Mouse (Mus musculus) urinary bladder, adult 2 months (tissue): ENCODE data around the gene Cpm. TPM values are rescaled to one million over a fixed set of nuclear protein-coding genes. Genes with fewer than 3 reads are reported as not detected.

Source experiments
- DNase-seq: peaks from one replicate; pipeline ENCODE4 v3.0.0; 2022; ENCODE audit warnings: low spot score
- polyA plus RNA-seq: library from polyadenylated mRNA; depleted of rRNA; stranded (reverse); fragments of >200 nt; gene quantifications from 2 replicates; pipeline ENCODE4 v1.2.3, GENCODE M21; 2012

Cpm gene
- polyA plus RNA-seq, 1 experiment = 4.1 TPM

DNA sequence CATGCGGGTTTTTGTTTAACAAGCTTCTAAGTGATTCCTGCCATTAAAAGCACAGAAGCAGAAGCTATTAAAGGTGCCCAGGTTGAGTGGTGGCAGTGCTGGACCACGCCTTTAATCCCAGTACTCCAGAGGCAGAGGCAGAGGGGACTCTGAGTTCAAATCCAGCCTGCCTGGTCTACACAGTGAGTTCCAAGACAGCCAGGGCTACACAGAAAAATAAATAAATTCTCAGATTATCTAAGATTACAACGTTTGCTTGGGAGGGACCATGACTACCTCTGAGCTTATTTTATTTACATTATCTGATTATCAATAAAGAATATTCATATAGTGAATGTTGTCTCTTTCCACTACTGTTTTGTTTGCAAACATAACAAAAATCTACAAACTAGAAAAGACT lies 57.7 kb downstream of the Cpm start:
- DNase-seq = no peak

DNA sequence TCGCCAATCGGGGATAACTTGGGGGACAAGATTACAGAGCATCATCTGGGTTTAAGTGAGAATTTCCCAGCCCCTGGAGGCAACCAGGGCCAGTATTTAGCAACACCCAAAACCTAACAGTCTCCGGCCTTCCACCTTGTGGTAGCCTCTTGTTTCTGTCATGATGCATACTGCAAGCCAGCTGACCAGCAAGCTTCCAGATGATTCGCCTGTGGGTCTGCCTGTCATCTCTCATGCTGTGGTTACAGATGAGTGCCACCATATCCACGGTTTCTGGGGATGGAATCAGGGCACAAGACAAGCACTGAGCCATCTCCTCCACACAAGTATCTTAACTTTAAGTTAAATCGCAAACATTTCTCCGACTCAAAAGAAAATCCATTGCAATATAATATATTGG lies 58.3 kb downstream of the Cpm start:
- no peak for DNase-seq

DNA sequence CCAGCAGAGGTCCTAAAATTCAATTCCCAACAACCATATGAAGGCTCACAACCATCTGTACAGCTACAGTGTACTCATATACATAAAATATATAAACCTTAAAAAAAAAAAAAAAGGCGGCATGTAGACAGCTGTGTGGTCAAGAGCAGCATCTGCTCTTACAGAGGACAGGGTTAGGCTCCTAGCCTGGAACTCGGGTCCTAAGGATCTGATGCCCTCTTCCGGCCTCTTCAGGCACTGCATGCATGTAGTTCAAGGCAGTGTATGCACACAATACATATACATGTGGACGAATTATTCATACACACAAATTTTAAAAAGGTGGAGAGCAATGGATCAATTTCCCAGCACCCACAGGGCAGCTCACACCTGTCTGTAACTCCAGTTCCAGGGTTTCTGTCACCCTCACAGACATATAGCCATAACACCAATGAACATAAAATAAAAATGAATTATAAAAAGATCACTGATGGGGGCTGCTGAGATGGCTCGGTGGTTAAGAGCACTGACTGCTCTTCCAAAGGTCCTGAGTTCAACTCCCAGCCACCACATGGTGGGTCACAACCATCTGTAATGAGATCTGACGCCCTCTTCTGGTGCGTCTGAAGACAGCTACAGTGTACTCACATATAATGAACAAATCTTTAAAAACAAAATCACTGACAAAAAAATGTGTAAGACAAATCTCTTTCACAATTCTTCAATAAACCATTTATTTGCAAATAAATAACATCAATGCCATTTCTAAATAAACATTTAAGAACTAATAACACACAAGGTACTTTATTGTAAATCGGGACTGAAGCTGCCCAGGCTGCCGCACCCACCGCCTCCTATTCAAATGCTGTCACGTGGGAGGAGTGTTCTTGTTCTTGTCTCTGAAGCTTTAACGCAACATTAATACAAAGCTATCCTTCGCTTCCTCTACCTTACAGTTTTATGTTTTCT lies 59.2 kb downstream of the Cpm start:
- DNase-seq = no peak

DNA sequence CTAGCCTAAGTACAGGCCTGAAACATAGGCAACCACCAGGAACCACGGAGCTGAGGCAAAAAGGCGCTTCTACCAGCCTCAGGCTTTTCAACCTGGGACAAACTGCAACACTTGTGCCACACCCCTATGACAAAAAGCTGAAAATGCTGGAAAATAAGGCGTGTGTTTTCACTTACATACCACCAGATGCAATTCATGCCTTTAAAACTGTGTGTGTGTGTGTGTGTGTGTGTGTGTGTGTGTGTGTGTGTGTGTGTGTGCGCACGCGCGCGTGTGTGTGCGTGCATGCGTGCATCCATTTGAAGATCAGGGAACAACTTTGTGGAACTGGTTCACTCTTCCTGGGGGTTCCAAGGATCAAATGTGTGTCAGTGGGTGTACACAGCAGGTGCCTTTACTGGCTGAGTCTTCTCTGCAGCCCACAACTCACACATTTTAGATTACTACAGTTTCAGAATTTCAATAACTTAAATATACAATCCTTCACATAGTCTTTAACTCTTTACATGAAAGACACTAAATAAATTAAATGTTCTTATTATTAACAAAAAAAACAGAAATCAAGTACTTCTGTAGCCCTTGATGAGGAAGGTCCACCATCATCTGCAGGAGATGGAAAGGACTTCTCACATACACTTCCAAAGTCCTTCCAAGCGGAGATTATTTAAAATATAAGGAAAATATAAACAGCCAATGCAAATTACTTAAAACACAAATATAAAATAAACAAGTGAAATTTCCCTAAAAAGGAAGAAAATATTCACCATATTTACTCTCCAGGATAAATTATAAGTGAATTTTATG lies 60.2 kb downstream of the Cpm start:
- DNase-seq = no peak

DNA sequence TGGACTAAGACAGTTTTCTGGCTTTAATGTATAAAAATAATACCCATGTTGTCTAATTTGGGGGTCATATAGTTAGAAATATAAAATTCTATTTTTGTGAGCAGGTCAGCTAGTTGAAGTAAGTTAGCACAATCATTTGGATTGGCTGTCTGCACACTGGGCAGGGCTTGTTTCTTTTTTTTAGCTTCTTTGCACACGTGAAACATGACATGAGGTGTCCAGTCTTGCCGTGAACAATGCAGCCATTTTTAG lies 60.7 kb downstream of the Cpm start:
- no peak for DNase-seq

DNA sequence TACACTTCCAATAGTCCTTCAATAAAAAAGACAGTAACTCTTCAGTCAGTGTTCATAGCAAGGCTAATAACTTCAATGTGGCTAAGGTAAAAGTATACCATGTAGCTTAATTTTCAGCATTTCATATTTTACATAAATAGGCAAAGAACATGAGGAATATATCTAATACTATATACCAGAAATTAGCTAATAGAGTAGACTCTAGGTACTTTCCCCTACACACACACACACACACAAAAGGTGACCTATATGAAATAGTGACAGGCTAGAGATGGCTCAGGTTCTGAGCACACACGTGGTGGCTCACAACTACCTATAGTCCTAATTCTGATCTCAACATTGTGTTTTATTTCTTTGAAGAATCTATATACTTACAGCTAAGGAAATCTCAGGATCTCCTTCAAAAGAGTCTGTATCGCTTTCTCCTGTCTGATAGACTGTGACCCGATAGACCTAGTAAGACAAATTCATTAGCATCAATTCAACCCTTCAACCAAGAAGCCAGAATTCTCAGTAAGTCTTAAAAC lies 61.5 kb downstream of the Cpm start:
- DNase-seq = no peak

DNA sequence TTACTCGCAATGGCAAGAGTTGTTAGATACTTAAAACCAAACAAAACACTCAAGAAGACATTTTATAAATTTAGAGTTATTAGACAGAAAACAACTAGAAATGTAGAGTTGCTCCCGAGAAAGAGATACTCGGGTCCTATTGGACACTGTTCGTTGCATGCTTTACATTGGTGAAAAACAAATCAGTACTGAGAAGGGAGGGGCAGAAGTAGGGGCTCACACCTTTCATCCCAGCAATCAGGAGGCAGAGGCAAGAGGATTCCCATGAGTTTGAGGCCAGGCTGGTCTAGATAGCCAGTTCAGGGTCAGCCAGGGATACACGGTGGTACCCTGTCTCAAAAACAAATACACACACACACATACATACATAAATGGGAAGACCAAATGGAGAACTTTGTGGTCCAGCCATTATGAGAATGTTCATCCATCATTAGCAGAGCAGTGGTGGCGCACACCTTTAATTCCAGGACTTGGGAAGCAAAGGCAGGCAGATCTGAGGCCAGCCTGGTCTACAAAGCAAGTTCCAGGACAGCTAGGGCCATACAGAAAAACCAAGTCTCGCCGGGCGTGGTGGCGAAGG lies 62.2 kb downstream of the Cpm start:
- DNase-seq = no peak

DNA sequence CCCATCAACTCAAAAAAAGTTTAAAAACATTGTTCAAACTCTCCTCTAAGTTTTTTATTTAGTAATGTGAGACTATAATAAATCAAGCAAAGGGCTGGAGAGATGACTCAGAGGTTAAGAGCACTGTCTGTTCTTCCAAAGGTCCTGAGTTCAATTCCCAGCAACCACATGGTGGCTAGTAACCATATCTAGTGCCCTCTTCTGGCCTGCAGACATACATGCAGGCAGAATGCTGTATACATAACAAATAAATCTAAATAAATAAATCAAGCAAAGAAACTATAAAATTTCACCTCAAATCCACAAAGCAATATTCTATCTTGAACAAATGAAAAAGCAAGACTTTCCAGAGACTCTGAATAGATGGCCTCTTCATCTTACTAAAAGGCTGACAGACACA lies 62.9 kb downstream of the Cpm start:
- no peak for DNase-seq

DNA sequence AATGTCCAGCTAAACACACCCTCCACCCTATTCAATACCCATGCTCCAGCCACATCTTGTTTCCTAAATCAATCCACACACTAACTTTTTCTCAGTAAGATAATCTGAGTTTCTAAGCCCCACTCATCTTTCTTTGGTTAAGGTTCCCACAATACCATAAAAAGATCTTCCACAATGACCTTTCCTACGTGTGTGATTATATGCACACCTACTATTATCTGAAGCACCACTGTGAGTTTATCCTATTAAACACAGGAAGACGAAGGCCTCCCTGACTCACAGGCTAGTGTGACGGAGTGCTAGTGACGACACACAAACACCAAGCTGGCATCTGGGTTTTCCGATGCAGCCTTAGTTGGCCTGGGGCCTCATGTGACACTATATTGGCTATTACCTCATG lies 63.7 kb downstream of the Cpm start:
- DNase-seq = no peak

DNA sequence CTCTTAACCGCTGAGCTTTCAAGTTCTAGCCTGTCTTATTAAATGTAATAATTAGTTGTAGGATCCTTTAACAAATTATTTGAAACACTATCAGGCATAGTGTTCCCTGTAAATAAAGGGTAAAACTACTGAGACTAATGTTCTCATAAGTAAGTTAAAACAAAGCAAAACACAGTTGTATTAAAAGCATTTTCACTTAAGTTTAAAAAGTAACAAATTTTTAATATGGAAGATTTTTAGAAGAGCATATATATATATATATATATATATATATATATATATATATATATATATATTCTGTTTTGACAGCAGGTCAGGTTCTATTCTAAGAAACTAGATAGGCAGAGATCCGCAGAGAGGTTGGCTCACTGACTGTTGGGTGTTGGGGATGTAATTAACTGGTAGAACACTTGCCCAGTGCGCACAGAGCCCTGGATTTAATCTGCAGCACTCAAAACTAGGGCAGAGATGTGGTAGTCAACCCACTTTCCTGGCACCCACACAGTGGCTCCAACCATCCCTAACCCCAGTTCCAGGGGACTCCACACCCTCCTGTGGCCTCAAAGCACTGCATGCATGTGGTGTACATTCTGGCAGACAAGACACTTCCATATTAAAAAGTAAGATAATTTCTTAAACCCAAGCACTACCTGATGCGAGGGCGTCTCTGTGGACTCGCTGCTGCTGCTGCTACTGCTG lies 65.1 kb downstream of the Cpm start:
- DNase-seq = no peak

DNA sequence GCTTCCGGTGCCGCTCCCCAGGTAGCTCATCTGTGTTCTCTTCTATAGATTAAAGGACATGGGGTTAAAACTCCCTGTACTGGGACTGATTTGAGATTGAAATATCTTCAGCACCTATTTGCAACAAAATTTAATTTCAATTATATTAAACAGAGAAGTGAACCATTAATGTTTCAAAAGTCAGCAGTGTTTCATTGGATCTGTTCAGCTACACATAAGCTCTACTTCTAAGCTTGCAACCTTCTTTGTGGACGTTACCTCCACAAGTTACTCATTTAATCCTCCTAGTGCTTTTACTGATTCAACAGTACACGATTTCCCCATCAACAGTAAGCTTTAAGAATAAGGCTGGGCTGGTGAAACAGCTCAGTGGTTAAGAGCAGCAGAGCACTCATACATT lies 65.7 kb downstream of the Cpm start:
- no peak for DNase-seq

DNA sequence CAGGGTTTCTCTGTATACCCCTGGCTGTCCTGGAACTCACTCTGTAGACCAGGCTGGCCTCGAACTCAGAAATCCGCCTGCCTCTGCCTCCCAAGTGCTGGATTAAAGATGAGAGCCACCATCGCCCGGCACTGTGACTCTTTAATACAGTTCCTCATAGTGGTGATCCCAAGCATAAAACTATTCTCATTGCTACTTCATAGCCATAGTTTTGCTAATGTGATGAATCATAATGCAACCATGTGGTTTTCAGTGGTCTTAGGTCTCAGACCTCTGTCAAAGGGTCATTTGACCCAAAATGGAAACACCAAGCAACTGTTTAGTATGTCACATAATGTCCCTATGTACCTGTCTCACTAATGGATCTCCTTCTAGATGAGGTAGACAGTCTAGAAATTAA lies 66.3 kb downstream of the Cpm start:
- no peak for DNase-seq

DNA sequence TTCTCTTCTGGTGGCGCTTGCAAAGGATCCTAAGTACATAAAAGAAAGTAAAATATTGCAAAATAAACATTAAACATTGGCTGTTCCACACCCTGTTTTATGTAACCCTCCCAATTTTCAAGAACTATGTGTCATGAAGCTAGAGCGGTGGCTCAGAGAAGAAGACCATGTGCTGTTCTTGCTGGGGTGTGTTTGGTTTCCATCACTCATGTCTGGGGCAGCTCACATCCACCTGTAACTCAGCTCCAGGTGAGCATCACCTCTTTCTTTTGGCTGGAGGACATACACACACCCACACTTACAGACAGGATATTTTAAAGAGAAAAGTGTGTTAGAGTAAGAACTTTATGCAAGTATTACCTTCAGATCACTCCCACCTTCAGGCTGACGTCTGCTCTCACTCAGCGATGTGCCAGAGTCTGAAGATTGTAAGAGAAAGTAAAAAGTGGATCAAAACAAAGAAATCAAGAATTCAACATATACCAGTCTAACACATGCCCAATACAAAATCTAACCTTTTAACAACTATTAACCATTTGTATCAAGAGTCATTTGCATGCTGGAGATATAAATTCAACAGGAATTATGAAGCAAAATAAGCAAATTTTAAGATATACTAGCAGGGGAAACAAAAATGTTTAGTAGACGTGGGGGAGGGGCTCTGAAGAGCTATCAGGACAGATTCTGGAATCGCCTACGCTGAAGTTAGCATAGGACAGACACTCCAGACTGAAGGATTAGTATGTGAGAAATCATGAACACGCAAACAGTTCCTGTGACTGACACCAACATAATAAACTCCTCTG lies 66.9 kb downstream of the Cpm start:
- DNase-seq = no peak

DNA sequence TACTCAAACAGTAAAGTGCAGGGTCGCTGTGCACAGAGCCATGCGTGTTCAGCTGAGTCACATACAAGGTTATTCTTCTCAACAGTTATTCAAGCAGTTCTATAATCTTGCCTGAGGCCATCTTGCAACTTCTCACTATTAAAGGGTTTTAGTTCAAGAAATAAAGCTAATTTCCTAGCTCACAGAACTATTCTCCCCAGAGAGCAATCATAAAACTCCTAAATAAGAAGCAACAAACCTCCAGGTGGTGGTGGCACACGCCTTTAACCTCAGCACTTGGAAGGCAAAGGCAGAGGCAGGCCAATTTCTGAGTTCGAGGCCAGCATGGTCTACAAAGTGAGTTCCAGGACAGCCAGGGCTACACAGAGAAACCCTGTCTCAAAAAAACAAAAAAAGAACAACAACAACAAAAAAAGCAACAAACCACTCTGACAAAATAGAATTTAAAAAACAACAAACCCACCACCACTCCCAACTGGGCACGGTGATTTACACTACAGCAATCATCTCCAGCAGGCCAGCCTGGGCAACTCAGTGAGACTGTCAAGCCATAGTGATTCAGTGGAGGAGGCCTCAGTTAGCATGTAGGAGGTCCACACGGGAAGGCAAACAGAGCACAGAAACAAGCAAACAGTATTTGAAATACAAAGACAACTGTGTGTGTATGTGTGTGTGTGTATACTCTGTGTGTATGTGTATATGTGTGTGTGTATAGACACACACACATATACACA lies 67.7 kb downstream of the Cpm start:
- DNase-seq = no peak

DNA sequence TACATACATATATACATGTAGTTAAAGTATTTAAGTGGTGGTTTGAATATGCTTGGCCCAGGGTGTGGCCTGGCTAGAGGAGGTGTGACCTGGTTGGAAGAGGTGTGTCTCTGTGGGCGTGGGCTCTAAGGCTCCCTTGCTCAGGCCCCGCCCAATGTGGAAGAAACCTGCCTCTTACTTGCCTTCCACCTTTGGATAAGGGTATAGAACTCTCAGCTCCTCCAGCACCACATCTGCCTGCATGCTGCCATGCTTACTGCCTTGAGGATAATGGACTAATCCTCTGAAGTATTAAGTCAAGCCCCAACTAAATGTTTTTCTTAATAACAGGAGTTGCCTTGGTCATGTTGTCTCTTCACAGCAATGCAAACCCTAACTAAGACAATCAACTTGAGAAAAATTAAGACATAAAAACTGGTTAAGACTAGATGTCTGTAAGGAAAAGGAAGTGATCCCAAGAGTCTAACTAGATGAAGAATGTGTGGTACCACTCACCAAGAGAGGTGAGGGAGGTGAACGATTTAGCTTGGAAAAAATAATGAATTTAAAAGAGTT lies 68.3 kb downstream of the Cpm start:
- DNase-seq = no peak

DNA sequence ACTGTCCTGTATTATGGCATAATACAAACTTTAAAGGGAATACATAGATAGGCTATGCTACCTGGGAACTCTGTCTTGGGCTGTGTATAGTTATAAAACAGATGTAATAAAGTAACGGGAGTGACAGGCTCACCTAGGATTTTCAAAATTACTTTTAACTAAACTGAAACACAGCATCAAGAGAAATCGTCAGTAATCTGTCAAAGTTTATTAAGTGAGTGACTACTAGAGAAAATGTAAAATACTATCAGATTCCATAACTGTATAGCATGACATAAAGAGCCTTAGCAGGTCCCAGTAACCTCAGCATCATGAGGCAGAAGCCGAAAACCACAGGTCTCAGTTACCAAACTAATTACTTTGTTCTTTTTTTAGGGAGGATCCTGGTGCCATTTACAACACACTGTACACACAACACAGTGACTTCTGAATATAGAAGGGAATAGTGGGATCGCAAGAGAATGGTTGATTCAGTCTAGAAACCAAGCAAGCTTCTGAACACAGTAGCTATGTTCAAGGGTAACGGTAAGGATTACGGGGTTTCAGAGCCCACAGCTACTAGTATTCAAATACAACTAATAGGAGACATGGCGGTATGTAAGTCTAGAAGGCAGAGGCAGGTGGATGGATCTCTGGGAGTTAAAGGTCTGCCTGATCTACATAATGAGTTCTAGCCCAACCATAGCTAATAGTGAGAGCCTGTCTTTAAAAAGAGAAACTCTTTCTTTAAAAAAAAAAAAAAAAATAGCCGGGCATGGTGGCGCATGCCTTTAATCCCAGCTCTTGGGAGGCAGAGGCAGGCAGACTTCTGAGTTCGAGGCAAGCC lies 69.2 kb downstream of the Cpm start:
- DNase-seq = no peak

DNA sequence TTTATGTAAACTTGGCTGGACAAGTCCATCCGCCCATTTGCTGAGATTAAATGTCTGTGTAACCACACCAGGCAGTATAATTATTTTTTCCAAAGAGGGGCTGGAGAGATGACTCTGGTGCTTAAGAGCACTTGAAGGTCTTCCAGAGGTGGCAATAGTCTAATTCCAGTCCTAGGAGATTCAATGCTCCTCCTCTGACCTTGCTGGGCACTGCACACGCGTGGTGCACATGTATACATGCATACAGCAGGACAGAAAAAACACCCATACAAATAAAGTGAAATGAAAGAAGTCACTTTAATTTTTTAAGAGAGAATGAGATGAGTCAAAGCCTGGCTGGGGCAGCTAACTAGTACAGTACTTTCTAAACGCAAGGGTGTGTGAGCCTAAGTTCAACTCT lies 70.6 kb downstream of the Cpm start:
- no peak for DNase-seq

DNA sequence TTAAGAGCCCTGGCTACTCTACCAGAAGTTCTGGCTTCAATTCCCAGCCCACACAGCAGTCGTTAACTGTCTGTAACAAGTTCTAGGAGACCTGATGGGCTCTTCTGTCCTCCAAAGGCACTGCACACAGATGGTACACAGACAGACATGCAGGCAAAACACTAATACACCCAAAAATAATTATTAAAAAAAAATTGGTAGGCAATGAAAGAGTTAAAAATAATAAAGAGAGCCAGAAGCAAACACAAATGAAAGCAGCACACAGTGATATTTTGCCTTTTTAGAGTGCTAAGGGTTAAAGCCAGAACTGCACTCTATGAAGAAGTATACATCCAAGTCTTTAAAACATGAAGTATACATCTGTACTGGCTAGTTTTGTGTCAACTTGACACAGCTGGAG lies 71.2 kb downstream of the Cpm start:
- no peak for DNase-seq
